Mouse (Mus musculus): Measurements from ENCODE around the gene Ccr6. TPM values are rescaled to one million over a fixed set of nuclear protein-coding genes. Genes with fewer than 3 reads are reported as not detected.
"Not testable (repeated sequence)": the region's sequence is repeated elsewhere in the genome, so short reads cannot be mapped to it uniquely, and the experiment has no call there.

The Ccr6 gene
- total RNA-seq (2021): not detected
- long read RNA-seq, experiment 1, partial matches to known transcripts: 0 of 4 reads
- long read RNA-seq, experiment 1, other reads (novel, unspliced or antisense): 4 of 4 reads
- long read RNA-seq, experiment 2, partial matches to known transcripts: 0 of 3 reads
- long read RNA-seq, experiment 2, other reads (novel, unspliced or antisense): 3 of 3 reads

- no peak for DNase-seq
These were observed at the start of gene Ccr6 for GRCm38 (mm10) chr17:8235743-8236142. TSS of gene Ccr6 (plus strand) at chr17:8236043.

- DNase-seq: no peak
These were observed 42.2 kb upstream of the Ccr6 start for GRCm38 (mm10) chr17:8193678-8194077.

- DNase-seq: no peak
These were observed 40.0 kb upstream of the Ccr6 start for GRCm38 (mm10) chr17:8195685-8196376.

- DNase-seq: no peak
These were observed 38.2 kb upstream of the Ccr6 start for GRCm38 (mm10) chr17:8197652-8198051.

GRCm38 (mm10) chr17:8199067-8199935, 36.5 kb upstream of the Ccr6 start:
- no peak for DNase-seq

GRCm38 (mm10) chr17:8199936-8200330, 35.9 kb upstream of the Ccr6 start:
- no peak for DNase-seq

- no peak for DNase-seq
These were observed 32.4 kb upstream of the Ccr6 start for GRCm38 (mm10) chr17:8203487-8203886.

GRCm38 (mm10) chr17:8205221-8205631, 30.6 kb upstream of the Ccr6 start:
- DNase-seq: not testable (repeated sequence)

GRCm38 (mm10) chr17:8206691-8207090, 29.2 kb upstream of the Ccr6 start:
- DNase-seq: no peak

- DNase-seq: peak; percentile 1
These were observed 26.1 kb upstream of the Ccr6 start for GRCm38 (mm10) chr17:8209696-8210095.

- no peak for DNase-seq
These were observed 25.7 kb upstream of the Ccr6 start for GRCm38 (mm10) chr17:8210170-8210569.

- no peak for DNase-seq
These were observed 25.2 kb upstream of the Ccr6 start for GRCm38 (mm10) chr17:8210675-8211074.

- DNase-seq: no peak
These were observed 24.4 kb upstream of the Ccr6 start for GRCm38 (mm10) chr17:8211399-8211798.

- DNase-seq: no peak
These were observed 21.5 kb upstream of the Ccr6 start for GRCm38 (mm10) chr17:8214369-8214768.

- DNase-seq: no peak
These were observed 20.7 kb upstream of the Ccr6 start for GRCm38 (mm10) chr17:8215016-8215745.

- no peak for DNase-seq
These were observed 12.6 kb upstream of the Ccr6 start for GRCm38 (mm10) chr17:8223225-8223624.

- no peak for DNase-seq
These were observed 11.8 kb upstream of the Ccr6 start for GRCm38 (mm10) chr17:8224072-8224471.

GRCm38 (mm10) chr17:8225166-8225565, 10.7 kb upstream of the Ccr6 start:
- DNase-seq: no peak

GRCm38 (mm10) chr17:8225746-8226145, 10.1 kb upstream of the Ccr6 start:
- no peak for DNase-seq

- no peak for DNase-seq
These were observed 7.2 kb upstream of the Ccr6 start for GRCm38 (mm10) chr17:8228622-8229021.

- DNase-seq: no peak
These were observed 6.2 kb upstream of the Ccr6 start for GRCm38 (mm10) chr17:8229607-8230006.

- DNase-seq: no peak
These were observed 3.8 kb upstream of the Ccr6 start for GRCm38 (mm10) chr17:8232089-8232488.
